Mouse (Mus musculus) heart, postnatal 36 days (tissue): ENCODE results near the gene Atp6v1fnb. TPM values are rescaled to one million over a fixed set of nuclear protein-coding genes. Genes with fewer than 3 reads are reported as not detected.

Source experiments
- DNase-seq, 2 experiments: peaks; one replicate each; pipeline ENCODE4 v3.0.0; 2021 to 2022
- intact Hi-C: fragments of 180-260 bp; cut with DNase I; formaldehyde crosslinking; loops from one replicate; pipeline ENCODE4 v1.15.1; 2025
- total RNA-seq, 2 experiments: library from RNA; stranded (reverse); gene quantifications; 2 replicates each; pipeline ENCODE4 v1.2.3; 2021

The Atp6v1fnb gene
- total RNA-seq, 2 experiments from 2014 or later, result not detected

DNA sequence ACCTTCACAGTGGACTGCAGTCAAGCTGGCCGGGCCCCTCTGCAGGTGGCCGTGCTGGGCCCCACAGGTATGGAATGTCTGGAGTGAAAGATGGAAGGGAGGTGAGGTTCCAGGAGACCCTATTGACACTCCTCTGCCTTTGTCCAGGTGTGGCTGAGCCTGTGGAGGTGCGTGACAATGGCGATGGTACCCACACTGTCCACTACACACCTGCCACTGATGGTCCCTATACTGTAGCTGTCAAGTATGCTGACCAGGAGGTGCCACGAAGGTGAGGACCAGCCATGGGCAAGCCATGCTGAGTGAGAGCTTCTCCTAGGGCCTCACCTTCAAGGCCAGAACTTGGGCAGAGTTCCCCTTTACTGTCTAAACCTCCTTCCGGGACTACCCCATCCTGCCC lies 20.6 kb upstream of the Atp6v1fnb start:
- intact Hi-C loops, result no loop called here
- DNase-seq, result no peak

DNA sequence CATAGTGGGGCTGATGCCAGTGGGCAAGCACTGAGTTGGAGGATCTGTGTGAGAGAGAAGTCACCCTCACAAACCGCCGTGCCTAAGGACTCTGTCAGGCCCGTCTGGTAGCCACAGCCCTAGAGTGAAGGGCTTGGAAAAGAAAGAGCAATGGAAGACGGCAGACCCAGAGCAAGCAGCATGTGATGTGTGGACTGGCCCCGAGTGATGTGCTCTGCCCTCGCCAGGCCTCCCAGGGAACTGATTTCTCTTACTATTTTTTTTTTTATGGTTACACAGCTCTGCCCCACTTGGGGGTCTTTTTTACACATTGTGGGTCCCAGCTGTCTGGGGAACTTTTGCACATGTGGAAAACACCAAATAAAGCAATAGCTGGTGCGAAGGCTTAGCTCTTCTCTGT lies 9.7 kb upstream of the Atp6v1fnb start:
- DNase-seq, result no peak
- intact Hi-C loops, result no loop called here

DNA sequence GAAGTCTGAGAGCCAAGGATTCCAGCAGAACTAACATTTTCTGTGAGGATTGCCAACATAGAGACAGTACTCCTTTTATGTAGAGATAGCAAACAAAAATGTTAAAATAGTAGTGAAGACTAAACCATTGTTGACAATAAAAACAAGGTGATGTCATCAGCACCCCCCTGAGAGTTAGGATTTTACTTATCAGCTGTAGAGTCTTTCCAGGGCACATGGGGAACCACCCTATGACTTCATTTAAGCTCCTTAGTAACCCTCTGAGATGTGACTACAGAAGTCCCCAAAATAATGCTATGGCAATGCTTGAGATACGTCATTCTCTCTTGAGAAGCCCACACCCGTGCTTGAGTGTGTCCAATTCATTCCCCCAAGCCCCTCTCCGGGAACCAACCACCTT lies 7.8 kb upstream of the Atp6v1fnb start:
- intact Hi-C loops, result loop anchor here (2.0 kb wide), 1 partner anchor 23 kb away; no protein-coding TSS in a partner anchor
- DNase-seq, result no peak

DNA sequence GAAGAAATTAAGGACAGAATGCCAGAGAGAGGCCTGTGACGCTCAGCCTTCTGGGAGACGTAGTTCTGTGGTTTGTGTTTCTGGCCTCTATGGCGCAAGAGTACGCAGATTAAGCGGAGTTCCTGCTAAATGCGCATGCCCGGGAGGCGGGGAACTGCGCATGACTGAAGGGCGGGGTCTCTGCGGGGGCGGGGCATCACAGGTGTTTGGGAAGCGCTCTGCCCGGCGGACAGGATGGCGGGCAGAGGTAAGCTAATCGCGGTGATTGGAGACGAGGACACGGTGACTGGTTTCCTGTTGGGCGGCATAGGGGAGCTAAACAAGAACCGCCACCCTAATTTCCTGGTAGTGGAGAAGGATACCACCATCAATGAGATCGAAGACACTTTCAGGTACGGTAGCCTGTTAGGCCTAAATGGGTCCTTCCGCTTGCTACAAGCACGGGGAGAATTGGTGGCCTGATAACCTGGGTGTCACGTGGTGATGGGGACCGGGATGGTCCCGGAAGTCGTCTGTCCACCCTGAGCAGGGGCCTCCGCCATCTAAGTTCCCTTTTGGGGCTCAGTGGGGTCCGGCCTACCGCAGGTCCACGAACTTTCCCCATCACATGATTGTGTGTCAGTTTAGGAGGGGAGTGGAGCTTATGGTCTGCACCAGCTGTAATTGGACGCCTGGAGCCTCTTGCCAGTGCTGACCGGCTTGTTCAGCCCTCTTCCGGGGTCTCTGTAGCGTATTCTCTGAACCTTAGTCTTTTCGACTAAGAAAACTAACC lies 3.5 kb upstream of the Atp6v1fnb start, which contains the start of gene Atp6v1f:
Gene Atp6v1f, plus strand, starts transcription at position 136 of the 772 bp plus-strand sequence.
- intact Hi-C loops, result no loop called here

DNA sequence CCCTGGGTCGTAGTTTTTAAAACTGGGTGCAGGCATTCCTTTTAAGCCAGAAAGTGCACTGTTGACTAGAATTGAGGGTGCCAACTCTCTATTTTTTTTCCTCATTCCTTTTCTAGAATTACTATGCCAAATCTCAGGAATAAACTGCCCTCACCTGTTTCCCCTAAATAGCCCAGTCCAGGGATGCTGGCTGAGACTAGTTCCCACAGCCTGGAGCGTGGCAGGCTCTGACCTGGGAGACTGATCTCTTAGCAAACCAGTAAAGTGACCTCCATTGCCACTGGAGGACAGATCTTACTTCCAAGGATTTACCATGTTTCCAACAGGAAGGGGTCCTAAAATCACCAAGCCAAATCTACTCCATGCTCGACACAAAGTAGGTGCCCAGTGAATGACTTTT lies 2.4 kb upstream of the Atp6v1fnb start:
- intact Hi-C loops, result no loop called here
- DNase-seq, result no peak

More for the DNA sequence above, 3.5 kb upstream of the Atp6v1fnb start, which contains the start of gene Atp6v1f:
- DNase-seq, result peak; percentile 88

DNA sequence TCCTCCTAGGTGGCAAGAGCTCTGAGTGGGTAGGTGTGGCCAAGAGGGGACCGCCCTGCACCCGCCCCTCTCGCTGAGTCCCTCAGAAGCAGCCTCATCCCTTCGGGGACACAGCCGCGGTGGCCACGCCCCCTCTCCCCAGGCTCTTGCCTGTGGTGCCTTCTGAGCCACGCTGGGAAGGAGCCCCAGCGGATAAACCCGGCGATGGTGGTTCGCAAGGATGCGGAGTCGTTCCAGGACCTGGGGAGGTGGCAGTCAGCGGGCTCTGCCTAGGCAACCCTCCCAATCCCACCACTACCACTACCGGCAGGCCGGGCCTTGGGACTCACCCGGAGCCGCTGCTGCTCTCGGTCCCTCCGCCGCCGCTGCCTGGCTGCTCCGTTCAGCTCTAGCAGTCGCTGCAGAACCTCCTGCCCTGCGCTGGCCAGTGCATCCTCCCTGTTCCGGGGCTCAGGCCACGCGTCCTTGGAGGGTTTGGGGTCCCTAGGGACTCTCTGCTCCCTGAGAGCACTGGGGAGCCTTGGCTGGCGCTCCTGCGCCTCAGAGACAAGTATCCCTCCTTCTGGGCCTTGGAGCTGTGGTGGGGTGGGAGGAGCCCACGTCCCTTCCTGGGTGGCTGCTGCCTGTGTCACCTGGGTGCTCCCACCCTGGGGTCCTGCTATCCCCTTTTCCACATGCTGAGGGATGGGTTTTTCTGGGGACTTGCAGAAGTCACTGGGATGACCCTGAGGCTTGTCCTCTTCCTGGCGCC lies 2.9 kb downstream of the Atp6v1fnb start:
- intact Hi-C loops, result no loop called here
- peak; percentile 66 for DNase-seq

DNA sequence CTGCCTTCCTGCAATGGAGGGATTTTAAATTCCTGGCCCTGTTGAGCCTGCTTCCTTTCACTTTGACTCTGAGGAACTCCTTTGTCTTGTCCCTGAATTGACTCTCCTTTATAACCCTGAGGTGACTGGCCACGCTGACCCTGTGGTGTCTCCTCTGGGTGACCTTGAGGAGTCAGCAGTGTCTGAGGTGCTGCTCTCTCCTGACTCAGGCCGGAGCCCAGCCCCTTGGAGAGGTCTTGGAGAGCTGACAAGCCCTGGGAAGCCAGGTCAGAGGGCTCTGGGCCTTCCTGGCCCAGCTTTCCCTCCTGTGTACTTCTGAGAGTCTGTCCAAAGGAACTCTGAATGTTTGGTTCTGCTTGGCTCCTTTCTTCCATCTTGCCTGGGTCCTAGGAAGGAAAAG lies 3.5 kb downstream of the Atp6v1fnb start:
- DNase-seq, result no peak
- intact Hi-C loops, result no loop called here

DNA sequence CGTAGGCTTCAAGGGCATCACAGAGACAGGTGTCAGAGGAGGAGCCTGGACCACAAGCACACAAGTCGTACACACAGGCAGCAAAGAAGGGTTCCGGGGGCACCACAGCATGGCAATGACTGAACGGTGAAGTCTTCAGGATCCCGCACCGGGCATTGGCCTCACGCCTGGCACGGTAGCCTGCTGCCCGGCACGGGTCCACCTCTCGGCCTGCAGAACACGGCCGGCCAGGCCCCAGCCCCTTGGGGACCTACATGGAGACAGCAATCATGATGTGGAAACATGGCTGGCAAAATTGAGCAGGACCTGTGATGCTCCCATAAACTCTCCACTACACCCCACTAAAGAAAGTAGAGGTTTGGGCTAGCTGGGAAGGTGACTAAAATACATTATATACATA lies 11.5 kb downstream of the Atp6v1fnb start:
- intact Hi-C loops, result no loop called here
- no peak for DNase-seq

DNA sequence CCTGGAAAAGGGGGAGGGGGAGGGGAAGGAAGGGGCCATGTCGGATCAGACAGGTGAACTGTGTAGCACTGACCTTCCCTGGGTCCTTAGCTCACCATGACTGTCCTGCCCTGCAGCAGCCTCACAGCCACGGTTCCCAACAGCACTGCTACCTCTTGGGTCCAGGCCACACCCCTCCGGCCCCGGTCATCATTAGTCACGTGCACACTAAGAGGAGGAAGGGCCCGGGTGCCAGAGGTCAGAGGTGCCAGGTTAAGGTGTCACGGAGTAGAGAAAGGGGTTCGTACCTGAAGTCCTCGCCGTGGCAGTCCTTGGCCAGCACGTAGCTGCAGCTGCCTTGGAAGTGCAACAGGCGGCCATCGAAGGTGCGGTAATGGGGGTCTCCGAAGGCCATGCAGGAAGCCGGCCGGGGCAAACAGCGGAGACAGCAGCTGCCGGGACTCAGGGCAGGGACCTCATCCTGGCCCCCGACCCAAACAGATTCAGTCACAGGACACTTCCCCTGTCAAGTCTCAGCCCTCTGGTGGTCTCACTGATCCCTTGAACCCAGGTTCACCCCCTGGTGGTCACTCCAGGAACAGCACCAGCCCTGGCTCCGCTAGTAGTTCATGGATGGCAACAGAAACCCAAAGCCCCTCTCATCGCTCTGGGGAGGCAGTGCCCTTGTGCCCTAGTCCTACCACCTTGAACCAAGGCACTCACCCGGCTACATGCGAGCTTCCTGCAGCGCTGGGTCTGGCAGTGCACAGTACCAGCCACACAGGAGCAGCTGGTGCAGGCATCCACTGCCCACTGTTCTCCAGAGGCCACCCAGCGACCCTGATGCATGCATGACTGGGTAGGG lies 13.7 kb downstream of the Atp6v1fnb start:
- peak; percentile 64 to 81 for DNase-seq
- intact Hi-C loops, result loop anchor here (2.0 kb wide), 1 partner anchor 96 kb away; the partner anchor contains the start of gene Opn1sw

DNA sequence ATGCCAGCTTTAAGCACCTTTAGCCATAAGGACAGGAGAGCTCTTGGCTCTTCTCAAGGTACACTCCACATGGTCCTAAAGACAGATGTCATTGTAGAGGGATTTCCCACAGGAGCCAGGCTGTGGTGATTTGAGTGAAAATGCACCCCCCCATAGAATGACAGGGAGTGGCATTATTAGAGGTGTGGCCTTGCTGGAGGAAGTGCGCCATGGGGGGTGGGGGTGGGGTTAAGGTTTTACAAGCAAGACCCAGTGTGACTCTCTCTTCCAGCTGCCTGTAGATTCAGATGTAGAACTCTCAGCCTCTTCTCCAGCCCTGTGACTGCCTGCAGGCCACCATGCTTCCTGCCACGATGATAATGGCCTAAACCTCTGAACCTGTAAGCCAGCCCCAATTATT lies 14.7 kb downstream of the Atp6v1fnb start:
- intact Hi-C loops, result loop anchor here (2.0 kb wide), 1 partner anchor 97 kb away; the partner anchor contains the start of gene Opn1sw
- no peak for DNase-seq

DNA sequence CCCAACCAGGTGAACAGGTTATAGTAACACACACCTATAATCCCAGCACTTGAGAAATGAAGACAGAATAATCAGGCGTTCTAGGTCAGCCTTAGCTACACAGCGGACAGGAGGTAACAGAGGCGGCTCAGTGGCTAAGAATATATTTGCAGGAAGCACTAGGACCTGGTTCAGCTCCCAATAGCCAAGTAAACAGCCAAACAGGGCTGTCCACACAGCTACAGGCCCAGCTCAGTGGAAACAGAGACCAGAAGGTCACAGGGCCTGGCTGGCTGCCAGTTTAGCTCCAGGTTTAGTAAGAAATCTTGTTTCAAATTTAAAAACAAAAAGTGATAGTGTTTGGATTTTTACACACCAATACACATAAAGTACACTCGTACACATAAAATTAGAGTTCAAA lies 22.9 kb downstream of the Atp6v1fnb start:
- DNase-seq, result peak in 1 of 2 experiments; percentile 28
- intact Hi-C loops, result no loop called here

DNA sequence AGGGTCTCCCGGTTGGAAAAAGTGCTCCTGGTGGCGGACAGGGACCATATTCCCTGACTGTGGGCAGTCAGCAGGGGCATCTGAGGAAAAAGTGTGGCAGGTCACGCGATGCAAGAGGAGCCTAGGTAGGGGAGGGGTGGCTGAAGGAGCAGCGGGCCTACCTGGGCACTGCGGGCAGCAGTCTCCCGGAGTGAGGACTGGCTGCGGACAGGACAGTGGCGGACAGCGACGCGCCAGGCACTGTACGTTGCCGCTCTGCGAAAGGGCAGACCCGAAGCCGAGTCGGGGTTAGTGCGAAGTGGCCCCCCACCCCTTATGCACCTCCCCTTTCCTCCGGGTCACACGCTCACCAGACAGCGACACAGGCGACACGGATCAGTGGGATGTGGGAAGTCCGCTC lies 25.0 kb downstream of the Atp6v1fnb start:
- DNase-seq, result no peak
- intact Hi-C loops, result no loop called here

DNA sequence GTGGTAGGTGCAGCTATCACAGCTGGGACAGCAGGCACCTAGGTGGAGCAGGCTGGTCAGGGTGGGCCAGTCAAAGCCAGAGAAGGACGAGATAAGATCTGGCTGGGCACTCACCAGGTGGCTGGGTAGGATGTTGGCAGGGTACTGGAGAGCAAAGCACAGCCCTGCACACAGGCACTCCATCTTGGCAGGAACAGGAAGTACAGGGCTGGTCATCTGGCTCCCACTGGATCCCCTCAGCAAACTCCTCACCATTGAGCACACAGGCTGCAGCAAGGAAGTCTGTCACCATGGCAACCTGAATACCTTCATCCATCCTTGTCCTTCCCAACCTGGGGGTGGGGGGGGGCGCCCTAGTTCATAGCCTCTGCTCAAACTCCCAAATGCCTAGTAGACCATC lies 26.6 kb downstream of the Atp6v1fnb start:
- DNase-seq, result no peak
- intact Hi-C loops, result no loop called here

DNA sequence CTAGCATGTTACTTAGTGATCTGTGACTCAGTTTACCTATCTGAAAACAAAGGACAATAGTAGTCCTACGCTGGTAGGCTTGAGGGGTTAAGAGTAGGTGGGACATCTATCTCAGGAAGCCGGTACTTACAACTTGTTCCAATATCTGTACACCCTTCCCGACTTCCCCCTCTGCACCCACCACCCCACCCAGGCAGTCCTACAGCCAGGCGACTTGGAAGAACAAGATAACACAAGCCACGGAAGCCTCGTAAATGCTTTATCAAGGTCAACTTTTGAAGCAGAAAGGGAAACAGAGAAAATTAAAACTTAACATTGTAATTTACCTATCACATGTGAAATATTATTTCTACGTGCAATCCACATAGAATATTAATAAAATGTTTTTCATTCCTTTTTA lies 28.9 kb downstream of the Atp6v1fnb start:
- no peak for DNase-seq
- intact Hi-C loops, result no loop called here

DNA sequence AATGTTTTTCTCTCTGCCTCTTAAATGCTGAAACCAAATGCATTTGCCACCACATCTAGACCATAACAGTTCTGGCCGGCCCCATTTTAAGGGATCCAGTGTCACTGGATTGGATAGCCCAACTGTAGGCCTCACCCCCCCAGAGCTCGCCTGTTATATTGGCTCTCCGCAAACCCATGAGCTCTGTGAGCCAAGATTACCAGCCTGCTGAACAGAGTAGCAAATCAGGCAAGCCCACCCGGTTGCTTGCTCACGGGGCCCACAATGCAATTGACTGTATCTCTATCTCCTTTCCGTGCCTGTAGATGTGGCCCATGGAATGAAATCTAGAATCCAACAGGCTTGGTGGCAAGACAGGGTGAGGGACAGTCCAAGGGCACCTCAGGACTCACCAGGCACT lies 29.6 kb downstream of the Atp6v1fnb start:
- intact Hi-C loops, result no loop called here
- DNase-seq, result no peak

DNA sequence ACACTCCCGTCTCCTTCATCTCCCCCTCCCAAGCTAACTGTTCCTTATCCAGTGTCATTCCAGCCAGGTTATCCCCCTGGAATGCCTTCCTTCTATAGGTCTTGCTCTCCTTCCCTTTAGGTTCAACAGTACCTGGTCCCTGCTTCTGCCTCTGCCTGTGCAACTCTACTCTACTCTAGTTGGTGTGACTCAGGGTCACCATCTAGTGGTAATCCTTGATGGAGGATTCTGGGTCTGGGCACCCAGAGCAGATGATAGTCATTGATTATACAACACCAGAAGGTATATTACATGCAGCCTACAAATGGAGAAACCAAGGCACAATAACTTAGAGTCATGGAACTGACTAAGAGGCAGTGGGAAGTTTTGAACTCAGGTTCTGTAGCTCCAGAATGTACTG lies 30.4 kb downstream of the Atp6v1fnb start:
- intact Hi-C loops, result no loop called here
- no peak for DNase-seq

DNA sequence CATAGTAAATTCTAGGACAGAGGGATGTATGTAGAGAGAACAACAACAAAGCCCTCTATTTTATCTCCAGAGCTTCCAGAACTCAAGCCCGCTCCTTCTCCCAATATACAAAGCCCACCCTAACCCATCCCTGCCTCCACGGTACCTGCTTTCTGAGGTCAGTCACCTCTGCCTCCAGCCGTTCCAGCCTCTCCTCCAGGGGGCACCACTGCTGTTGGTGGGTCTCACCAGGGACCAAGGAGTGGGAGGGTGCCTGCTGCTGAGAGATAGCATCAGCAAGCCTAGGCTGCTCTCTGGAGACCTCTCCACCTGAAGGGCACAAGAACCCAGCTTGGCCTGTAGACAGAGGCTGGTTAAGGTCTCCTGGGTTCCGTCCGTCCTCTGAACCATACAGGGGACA lies 34.3 kb downstream of the Atp6v1fnb start:
- no peak for DNase-seq
- intact Hi-C loops, result no loop called here

DNA sequence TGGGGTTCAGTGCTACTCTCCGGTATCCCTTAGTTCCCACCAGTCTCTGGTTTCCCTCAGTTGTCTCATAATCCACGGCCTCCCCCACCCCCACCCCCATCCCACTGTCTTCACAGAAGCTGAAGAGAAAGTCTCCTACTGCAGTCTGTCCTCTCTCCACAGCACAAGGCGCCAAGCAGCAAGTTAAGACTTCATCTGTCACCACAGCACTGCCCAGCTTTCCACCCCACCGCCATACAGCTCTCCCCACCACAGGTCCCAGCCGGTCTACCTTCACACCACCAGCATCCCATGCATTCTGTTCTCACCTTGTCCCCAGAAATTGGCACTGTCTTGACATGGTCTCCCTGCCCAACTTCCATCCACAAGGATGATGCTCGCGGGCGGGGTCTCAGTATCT lies 35.6 kb downstream of the Atp6v1fnb start:
- intact Hi-C loops, result no loop called here
- no peak for DNase-seq

DNA sequence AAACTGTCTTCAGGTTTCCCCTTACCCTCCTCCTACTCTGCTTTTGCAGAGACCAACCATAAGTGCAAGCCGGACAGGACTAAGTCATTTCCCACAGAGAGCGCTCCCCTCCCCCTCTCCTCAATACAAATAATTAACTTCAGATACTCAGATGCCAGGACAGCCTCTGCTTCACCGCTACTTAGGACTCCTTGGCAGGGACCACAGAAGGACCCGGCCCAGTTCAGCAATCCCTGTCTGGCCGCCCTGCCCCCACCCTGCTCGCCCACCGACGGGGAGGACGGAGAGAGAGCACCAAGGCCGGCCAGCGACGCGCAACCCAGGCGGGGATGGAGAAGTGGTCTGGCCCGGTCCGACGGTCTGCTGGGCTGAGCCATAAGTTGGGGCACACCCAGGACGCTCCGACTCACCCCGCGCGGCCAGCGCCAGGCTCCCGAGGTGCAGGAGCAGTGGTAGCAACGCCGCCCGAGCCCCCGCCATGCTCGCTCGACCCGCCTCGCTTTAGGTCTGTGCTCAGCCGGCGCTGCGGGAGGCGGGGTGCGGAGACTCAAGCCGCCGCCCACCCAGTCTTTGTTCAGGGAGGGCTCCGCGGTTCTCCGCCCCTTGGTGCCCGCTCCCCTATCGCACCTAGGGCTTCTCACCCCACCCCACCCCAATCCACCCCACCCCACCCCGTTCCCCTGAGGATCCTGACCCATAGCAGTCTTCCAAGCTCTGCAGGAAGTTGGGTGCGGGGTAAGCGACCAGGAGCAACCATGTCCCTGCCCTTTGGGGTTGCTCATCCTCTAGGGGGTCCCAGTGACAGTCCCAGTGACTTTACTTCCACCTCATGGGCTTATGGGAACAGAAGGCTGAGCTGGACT lies 36.4 kb downstream of the Atp6v1fnb start, which contains the start of gene Kcp:
Gene Kcp, minus strand, starts transcription at position 506 of the 863 bp plus-strand sequence.
- intact Hi-C loops, result no loop called here
- DNase-seq, result peak in 1 of 2 experiments; percentile 29

DNA sequence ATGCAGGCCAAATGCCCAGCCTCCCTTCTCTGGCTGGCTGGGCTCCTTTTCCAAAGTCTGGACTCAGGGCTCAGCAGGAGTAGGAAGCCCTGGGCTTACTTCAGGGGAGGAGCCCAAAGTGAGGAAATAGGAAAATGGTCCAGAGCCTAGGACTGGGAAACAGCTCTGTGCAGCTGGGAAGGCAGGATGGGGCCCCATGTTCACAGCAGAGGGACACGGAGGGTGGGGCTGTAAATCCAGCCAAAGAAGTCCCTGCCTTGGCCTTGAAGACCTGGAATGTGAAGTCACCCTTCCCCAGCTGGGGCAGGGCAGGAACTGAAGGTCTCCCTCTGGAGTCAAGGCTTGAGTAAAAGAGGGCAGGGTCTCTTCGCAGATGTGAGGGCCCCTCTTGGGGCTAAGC lies 37.8 kb downstream of the Atp6v1fnb start:
- peak in 1 of 2 experiments; percentile 25 for DNase-seq
- intact Hi-C loops, result no loop called here
